Mouse (Mus musculus) layer of hippocampus, adult 8-10 months (tissue): ENCODE measurements at regions not wholly inside any gene's neighbourhood (a gene's known extent, or its start where the extent isn't known, plus 50 kb on each side); places are given as distances from the start of the nearest gene placed in this dataset.
A peak's percentile ranks its signal among the peaks of the same experiment; 100 is the strongest.

Source experiments
- DNase-seq, 2 experiments: peaks; one replicate each; pipeline ENCODE4 v3.0.0; 2022; ENCODE audit warnings: low spot score in 2 of 2

GRCm38 (mm10) chr11:19073265-19073664 is 54.5 kb upstream of the Meis1 start:
- no peak for DNase-seq

DNA sequence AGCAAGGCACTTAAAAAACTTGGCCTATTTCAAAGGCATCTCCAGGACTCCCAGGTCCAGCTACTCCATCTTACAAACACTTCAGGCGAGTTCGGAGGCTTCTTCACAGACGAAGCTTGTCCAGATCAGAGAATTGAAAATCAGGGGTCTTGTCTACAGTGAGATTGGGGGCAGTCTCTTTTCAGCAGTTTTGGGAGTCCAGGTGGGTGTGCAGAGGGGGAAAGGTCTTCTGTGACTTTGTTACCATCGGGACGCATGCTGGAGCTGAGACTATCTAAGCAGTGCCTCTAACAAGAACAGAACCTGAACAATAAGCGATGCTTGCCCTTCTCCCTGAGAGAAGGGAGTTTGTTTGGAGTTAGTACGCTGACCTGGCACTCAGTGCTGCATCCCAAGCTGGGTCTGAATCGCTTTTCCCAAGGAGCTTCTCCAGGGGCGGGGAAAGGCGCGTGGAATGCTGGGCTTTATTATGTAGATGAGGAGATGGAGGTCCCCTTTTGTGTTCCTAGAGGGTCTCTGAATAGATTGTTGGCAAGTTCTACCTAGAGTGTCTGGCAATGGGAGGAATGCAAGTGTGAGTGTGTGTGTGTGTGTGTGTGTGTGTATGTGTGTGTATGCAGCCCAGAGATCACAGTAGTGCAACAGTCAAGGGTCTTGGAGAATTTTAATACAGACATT is 55.2 kb upstream of the Meis1 start:
- no peak for DNase-seq

DNA sequence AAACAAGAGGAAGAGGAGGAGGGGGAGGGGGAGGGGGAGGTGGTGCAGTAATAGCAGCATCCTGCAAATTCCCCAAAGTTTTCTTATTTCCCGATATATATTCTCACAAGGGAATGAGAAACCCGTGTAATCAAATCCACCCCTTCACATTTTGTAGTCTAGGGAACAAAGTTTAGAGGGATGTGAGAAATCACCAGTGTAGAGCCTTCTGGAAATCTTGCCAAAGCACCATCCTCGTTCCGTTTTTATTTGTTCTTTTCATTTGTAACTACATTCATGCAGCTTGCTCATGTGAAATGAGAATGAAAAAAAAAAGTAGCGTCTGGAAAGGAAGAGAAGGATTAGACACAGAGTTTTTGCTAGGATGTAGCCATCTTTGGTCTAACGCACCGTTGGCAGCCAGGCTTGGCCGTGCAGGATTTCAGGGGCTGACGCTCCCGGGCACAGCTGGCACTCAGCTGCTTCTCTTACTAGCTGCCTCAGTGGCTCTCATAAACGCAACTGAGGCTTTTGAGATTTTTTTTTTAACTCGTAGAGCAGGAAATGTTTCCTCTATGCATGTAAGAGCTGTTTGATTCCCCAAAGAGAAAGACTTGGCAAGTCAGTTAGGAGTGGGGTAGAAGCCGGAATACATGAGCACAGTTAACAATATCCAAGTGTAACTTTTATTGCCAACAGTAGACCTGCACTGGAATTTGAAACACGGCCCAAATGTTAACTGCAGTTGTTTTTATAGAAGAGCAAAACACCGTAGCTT is 72.5 kb upstream of the Meis1 start:
- no peak for DNase-seq

- DNase-seq = no peak
These were observed 74.4 kb upstream of the Meis1 start for GRCm38 (mm10) chr11:19092967-19093745.

DNA sequence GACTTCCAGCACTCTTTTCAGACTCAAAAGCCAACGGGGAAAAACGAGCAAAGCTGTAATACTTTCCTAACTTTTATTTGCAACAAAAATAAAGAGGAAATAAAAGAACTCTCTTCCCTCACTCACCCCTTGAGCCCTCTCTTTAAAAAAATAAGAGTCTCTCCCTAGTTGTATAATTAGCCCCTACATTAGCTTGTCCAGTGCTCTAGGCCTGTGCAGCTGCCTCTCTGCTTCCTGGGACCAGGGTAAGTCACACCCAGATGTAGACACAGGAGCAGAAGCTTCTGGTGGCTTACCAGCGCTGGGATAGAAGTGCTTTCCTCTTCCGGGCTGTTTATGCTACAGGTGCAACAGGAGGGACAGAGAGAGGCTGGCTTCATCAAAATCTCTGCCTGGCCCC is 75.0 kb upstream of the Meis1 start:
- no peak for DNase-seq

GRCm38 (mm10) chr11:19094183-19094582 is 75.4 kb upstream of the Meis1 start:
- DNase-seq = no peak

- DNase-seq = no peak
These were observed 84.3 kb upstream of the Meis1 start for GRCm38 (mm10) chr11:19102981-19103568.

GRCm38 (mm10) chr11:19107180-19107579 is 88.4 kb upstream of the Meis1 start:
- no peak for DNase-seq

GRCm38 (mm10) chr11:19109055-19109454 is 90.3 kb upstream of the Meis1 start:
- DNase-seq = no peak

DNA sequence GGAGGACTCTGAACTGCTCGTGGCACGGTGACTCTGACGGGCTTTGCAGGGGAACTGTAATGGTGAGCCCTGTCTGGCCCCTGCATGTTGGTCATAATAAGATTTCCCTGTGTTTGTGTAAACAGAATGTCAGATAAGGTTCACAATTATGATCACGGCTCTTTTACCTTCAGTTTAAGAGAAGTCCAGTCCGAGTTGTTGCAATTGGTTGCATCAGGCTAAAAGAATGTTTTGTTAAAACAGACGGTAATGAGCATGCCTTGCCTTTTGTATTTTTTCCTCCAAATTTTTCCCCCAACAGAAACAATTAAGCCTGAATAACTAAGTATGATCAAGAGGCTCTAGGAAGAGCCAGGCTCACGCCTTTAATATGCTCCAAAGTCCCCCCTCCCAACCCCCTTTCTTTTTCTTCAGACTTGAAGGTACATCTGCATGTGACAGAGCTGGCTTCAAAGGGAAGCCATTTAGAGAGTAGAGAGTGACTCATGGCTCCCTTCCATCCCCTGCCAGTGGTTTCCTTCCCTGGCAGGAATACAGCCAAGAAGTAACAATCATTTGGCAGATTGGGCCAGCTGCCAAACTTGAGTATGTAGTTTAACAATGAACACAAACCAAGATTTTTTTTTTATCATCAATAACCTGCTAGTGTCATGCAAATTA is 93.3 kb upstream of the Meis1 start:
- DNase-seq = no peak

DNA sequence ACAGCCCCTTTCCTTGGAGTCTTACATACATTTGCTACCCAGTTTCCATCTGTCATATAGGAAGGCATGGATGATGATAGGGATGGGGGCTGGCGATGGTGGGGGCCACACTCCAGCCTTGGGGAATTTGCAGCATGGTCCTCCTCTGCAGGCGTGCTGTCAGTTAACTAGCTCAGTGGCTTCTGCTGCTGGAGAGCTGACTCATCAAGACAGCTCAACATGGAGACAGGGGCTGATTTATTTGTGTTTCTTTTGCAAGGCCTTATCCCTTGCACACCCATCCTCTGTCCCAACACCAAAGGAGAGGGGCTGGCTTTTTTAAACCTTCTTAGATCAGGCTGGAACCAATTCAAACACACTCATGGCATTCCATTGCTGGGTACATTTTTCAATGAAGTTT is 98.3 kb upstream of the Meis1 start:
- DNase-seq = no peak

DNA sequence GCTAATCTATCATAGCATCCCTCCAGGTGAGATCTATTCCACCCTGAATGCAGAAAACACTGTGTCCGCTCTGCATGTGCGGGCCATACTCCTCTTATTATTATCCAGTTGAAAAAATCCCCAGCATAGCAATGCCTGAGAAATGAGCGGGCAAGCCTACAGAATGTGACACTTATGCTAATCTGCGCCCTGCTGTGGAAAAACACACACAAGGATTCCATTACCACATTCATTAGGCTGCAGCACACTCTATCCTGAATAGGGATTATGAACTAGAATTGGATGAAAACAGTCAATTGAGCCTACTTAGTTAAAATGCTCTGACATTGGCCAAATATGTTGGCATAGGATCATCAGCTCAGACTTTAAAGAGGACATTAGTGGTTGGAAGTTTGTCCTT is 99.5 kb upstream of the Meis1 start:
- DNase-seq = no peak

GRCm38 (mm10) chr11:19119927-19120827 is 101.4 kb upstream of the Meis1 start:
- no peak for DNase-seq

DNA sequence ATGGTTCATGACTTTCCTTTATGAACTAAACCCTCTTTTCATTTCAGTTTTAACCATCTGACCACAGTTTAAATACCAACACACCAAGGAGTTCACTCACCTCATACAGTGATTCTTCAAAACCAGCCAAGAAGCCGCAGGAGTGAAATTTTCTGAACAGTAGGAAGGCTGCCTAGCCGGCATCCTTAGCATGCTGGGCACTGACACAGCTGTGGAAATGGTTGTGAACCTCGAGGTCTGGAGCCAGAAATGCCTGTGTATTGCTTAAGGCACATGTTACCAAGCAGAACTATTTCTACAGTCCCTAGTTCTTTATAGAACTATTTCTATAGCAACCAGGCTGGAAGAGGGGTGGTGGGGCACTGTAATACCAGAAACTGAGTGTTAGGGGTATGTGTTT is 102.1 kb upstream of the Meis1 start:
- no peak for DNase-seq

- no peak for DNase-seq
These were observed 116.7 kb upstream of the Meis1 start for GRCm38 (mm10) chr11:19135375-19136050.

GRCm38 (mm10) chr11:19138423-19138822 is 119.6 kb upstream of the Meis1 start:
- peak; percentile 16 to 30 for DNase-seq

DNA sequence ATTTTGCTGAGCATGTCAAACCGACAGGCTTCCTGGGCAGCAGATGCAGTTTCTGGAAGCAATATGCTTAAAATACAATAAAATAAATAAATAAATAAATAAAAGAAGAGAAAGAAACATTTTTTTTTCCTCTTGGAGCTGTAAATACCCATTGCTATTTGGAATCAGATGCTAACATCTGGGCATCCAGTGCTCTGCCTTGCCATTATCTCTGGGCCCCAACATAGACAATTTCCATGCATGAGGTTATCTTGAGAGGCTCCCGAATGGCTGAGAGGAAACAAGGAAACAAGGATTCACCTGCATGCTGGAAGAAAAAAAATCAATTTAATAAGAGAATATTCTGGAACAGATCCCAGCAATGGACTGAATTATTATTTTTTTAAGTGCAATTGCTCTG is 120.0 kb upstream of the Meis1 start:
- DNase-seq = no peak

DNA sequence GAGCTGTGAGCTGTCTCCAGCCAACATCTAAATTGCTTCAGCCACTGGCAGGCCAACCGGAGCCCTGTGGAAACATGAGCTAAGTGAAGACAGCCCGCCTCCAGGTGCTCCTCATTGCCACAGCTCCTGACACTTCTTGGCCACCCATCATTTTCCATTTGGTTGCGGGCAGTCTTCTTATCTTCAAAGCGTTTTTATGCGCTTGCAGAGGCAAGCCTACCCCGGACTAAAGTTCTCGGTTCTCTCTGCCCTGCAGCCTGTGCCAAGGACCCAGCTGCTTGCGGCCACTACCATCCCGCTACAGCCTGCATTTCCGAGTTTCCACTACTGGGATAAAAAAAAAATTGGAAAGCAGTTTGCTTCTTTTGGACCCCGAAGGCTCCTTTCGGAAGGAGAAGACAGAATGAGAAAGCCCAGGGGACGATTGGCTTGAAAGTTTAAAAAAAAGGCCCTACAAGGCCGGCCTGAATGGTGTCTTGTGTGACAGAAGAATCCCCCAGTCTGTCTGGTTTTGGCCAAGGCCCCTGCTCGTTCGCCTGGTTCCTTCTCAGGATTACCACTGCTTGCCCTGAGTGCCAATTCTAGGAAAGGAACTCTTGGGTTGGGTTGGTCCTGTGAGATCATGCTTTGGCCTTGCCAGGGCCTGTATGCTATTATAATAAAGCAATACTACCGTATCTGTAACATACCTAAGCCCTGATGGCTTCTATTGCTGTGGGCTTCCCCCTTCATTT is 124.6 kb upstream of the Meis1 start:
- DNase-seq = no peak

GRCm38 (mm10) chr11:19144506-19144905 is 125.7 kb upstream of the Meis1 start:
- DNase-seq = no peak
